Mouse (Mus musculus) left cerebral cortex, postnatal 36 days (tissue): ENCODE measurements around the gene Eefsec. TPM values are rescaled to one million over a fixed set of nuclear protein-coding genes. Genes with fewer than 3 reads are reported as not detected.

Experiments used
- DNase-seq, 2 experiments: peaks; one replicate each; pipeline ENCODE4 v3.0.0; 2021 to 2022; ENCODE audit warnings: low spot score in 2 of 2, mixed read lengths in 1 of 2
- intact Hi-C: fragments of 180-260 bp; cut with DNase I; formaldehyde crosslinking; loops from one replicate; pipeline ENCODE4 v1.15.1; 2025
- total RNA-seq, 2 experiments: library from RNA; stranded (reverse); gene quantifications; 2 replicates each; pipeline ENCODE4 v1.2.3; 2021

The Eefsec gene
- total RNA-seq, 2 experiments from 2014 or later = 20.8 to 22.2 TPM

DNA sequence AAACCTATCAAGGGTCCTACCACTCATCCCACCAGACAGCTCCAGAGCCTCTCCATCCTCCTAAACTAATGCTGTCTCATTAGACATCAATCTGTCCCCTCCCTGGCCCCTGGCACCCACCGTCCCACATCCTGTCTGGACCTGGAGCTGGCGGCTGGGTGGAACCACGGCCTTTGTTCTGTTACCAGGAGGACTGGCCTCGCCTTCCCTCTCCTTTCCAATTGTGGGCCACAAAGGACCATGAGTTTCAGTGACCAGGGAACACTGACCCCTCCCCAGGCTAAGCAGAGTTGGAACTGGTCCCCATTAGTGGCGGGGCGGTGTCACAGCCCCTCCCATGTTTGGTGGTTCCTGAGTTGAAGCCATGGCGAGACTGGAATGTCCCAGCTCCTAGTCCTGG is 218.8 kb downstream of the Eefsec start:
- DNase-seq = no peak
- intact Hi-C loops = no loop called here

DNA sequence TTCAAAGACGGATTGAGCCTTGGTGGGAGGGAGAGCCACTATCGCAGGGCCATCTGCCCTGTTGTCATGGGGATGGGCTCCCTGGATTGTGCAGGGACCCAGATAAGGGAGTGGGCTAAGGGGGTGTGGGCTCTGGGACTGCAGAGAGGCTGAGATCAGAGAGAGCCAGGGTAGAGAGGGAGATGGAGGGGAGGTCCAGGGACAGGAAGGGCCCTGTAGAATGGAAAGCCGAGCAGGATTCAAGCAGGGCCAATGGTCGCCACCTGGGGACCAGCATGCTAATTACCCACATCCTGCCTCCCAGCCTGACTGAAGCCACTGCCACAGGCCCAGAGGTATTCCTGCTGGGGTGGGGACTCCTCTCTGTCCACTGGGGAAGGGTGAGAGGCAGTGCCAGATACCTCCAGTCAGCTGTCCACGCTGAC is 219.8 kb downstream of the Eefsec start:
- intact Hi-C loops = no loop called here
- no peak for DNase-seq

DNA sequence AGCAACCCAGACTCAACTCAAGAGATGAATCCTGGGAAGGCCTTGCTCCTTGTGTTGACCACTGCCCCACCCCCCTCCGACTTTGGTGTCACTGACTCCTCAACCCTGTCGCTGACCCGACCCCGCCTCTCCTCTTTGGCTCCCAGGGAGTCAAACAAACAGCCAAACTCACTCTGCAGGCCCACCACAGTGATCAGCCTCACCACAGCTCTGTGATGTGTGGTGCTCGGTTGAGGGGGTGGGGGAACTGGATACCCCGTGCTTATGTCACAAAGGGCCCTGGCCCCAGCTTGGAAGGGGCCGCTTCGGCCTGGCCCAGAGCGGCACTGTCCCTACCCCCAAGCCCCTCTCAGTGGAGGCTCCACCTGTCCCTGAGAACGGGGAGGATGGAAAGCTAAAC is 224.4 kb downstream of the Eefsec start, which contains the start of gene Dnajb8:
Gene Dnajb8, plus strand, starts transcription at position 301 of the 400 bp plus-strand sequence.
- intact Hi-C loops = no loop called here
- DNase-seq = no peak

DNA sequence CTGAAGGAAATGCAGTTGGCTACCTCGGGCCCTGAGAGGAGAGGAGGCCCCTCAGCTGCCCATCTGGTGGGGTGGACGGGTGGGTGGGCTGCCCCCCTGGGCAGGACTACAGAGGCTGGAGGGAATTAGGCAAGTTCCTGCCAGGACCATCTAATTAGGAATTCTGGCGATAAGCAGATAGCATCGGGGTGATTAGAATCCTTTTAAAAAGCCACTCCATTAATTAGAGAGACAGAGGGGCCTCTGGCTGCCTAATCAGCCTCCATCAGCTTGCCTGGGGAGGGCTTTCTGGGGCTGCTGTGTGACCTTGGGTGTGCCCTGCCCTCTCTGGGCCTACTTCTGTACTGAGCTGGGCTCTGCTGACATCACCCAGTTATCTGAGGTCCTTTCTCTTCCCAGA is 227.2 kb downstream of the Eefsec start:
- no peak for DNase-seq

DNA sequence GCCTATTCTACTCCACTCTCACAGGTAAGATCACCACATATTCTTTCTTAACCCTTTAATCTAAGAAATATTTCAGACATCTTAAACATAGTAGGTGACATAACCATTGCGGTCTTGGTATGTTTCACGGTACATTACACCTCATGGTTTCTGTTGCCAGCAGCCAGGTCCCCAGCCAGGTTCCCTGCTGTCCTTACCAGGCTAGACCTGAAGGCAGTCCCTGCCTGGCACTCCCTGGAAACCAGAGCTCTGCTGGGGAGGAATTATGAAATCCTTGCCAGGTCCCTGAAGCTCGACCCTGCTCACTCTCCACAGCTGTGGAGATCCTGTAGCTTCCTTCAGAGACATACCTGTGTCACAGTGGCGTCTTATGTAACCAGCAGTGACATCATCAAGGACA is 230.1 kb downstream of the Eefsec start:
- DNase-seq = no peak
- intact Hi-C loops = no loop called here

More for the DNA sequence above, 227.2 kb downstream of the Eefsec start:
- intact Hi-C loops = no loop called here

DNA sequence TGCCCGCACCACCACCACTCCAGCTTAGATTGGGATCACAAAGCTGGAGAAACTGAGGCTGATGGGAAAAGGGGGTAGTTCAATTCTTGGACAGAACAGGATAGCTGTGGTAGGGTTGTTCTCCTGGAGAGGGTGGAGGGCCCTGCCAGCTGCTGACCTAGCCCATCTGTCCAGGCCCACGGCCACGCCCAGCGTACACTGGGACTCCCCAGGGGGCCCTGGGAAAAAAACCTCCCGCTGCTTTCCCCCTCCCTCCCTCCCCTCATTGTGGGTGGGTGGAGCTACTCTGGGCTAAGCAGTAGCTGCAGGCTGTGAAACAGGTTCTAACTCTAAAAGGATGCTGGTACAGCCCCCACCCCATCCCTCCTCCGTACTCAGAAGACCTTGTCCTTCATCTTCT is 230.5 kb downstream of the Eefsec start:
- DNase-seq = no peak
- intact Hi-C loops = no loop called here

DNA sequence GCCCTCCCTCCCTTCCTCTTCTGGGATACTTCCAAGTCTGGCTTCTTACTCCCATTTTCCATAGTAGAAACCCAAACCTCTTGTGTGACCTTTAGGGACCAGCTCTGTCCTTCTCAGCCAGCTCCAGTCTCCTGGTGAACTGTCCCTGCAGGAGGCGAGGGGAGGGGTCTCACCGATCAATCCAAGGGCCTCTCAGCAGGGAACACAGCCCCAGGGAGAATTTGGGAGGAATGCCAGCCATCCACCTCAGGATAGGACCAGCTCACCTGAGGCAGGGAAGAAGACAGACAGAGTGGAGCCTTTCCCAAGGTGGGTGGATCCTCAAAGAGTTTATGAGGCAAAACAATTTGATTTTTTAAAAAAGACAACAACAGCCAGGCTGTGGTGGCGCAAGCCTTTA is 236.2 kb downstream of the Eefsec start:
- intact Hi-C loops = no loop called here
- no peak for DNase-seq

DNA sequence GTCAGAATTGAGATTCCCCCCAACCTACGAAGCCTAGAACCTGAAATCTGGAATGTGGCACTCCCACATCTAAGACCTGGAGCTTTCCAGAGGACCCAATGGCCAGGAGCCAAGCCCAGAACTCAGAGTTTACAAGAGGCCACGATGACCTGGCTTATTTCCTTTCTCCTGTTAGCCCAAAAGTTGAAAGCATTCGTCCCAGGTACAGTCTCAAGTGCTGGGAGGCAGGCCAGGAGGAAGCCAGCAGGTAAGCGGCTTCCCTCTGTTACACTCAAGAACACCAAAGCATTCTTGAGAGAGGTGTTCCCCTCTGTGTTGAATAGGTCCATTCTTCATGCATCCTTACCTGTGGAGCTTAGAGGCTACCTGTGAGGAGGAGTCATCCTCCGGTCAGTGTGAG is 236.9 kb downstream of the Eefsec start:
- DNase-seq = no peak
- intact Hi-C loops = no loop called here

DNA sequence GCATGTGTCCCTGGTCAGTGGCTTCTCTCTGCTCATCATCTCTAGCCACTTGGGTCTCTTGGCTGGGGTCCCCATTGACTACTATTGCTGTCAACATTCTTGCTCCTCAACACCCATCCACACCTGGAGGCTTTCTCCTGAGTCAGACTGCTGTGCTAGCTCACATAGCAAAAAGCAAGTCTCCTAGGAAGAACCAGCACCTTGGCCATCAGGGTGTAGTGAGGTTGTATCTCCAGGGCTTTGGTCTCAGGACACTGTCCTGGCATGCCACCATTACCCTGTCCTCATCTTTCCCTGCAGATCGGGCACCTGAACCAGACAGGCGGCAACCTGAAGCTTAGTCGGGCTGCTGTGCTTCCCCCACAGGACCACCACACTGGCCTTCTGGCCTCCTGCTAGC is 238.0 kb downstream of the Eefsec start:
- intact Hi-C loops = no loop called here
- DNase-seq = no peak

DNA sequence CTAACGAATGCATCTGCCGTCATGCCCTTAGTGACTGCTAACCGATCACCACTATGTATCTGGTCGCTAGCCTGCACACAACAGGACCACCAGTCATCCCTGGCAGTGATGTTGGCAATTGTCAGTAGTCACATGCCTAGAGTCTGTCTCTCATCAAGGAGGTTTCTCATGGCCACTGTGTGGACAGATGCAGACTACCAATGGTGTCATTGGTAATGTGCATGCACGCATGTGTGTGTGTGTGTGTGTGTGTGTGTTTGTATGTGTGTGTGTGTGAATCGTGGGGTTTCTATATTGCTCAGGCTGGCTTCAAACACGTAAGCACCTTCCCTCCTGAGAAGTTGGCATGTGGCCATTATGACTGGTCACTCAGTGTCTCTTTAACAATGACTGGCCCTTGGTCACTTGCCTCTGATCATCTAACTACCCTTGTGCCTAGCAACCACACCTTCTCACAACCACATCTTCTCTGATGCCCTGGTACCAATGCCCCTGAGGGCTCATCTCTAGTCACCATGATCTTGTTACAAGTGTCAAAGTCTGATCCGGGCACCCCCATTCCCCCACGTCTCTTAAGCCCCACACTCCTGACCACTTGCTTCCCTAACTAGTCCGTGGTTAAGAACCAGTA is 238.8 kb downstream of the Eefsec start:
- no peak for DNase-seq
- intact Hi-C loops = no loop called here

Other genes starting within 250 kb of the Eefsec start
- gene Dnajb8, start 224.3 kb downstream of the Eefsec start, total RNA-seq = not detected
- gene Ruvbl1, start 18.9 kb upstream of the Eefsec start, total RNA-seq = 10 to 100 TPM; 38.2 to 41.4 TPM
- 10 to 100 TPM; 75.3 to 78.8 TPM for gene Sec61a1, start 72.4 kb upstream of the Eefsec start, total RNA-seq
- under 1 TPM; 0.42 to 0.66 TPM for gene Kbtbd12, start 191.4 kb upstream of the Eefsec start, total RNA-seq